Mouse (Mus musculus): ENCODE results near the gene Aup1.

Aup1 gene

GRCm38 (mm10) chr6:83031921-83032590 is 22.3 kb upstream of the Aup1 start:
- DNase-seq, result no peak

GRCm38 (mm10) chr6:83032769-83033191 is 21.5 kb upstream of the Aup1 start:
- DNase-seq, result no peak

- DNase-seq, result no peak
Observed at GRCm38 (mm10) chr6:83033249-83034185, 20.8 kb upstream of the Aup1 start, which contains the start of the genes Dok1 and Loxl3. Gene Dok1, minus strand, starts transcription at chr6:83033471. Gene Loxl3, plus strand, starts transcription at chr6:83034173.

GRCm38 (mm10) chr6:83034463-83035055 is 19.8 kb upstream of the Aup1 start:
- DNase-seq, result no peak

- no peak for DNase-seq
Observed at GRCm38 (mm10) chr6:83037188-83037587, 17.1 kb upstream of the Aup1 start.

- peak; percentile 91 to 92 for DNase-seq
Observed at GRCm38 (mm10) chr6:83038496-83039012, 15.8 kb upstream of the Aup1 start.

GRCm38 (mm10) chr6:83040601-83041000 is 13.7 kb upstream of the Aup1 start:
- DNase-seq, result no peak

GRCm38 (mm10) chr6:83043561-83043960 is 10.8 kb upstream of the Aup1 start:
- DNase-seq, result no peak

GRCm38 (mm10) chr6:83043993-83044392 is 10.3 kb upstream of the Aup1 start:
- no peak for DNase-seq

- no peak for DNase-seq
Observed at GRCm38 (mm10) chr6:83044742-83045141, 9.6 kb upstream of the Aup1 start.

GRCm38 (mm10) chr6:83049367-83049766 is 5.0 kb upstream of the Aup1 start:
- no peak for DNase-seq

GRCm38 (mm10) chr6:83053136-83053960 is 973 bp upstream of the Aup1 start:
- peak in 1 of 2 experiments; percentile 25 for DNase-seq

- no peak for DNase-seq
Observed at GRCm38 (mm10) chr6:83054871-83055431, 630 bp downstream of the Aup1 start, which contains the start of gene Htra2. Gene Htra2, minus strand, starts transcription at chr6:83055273.

- no peak for DNase-seq
Observed at GRCm38 (mm10) chr6:83057790-83058189, 3.5 kb downstream of the Aup1 start, which contains the start of gene Dqx1. Gene Dqx1, plus strand, starts transcription at chr6:83057844.

GRCm38 (mm10) chr6:83058725-83059124 is 4.4 kb downstream of the Aup1 start:
- no peak for DNase-seq

GRCm38 (mm10) chr6:83065995-83066394 is 11.7 kb downstream of the Aup1 start:
- no peak for DNase-seq

- DNase-seq, result no peak
Observed at GRCm38 (mm10) chr6:83066441-83066840, 12.1 kb downstream of the Aup1 start.

- DNase-seq, result no peak
Observed at GRCm38 (mm10) chr6:83068221-83068620, 13.9 kb downstream of the Aup1 start.

GRCm38 (mm10) chr6:83068706-83069487 is 14.6 kb downstream of the Aup1 start:
- no peak for DNase-seq

GRCm38 (mm10) chr6:83069488-83070246 is 15.3 kb downstream of the Aup1 start:
- peak in 1 of 2 experiments; percentile 17 for DNase-seq

- no peak for DNase-seq
Observed at GRCm38 (mm10) chr6:83070247-83070310, 15.8 kb downstream of the Aup1 start, which contains the start of gene Tlx2. Gene Tlx2, minus strand, starts transcription at chr6:83070293.

Measured in cerebellum, postnatal 36 days (tissue).